Mouse (Mus musculus) frontal cortex, postnatal 14 days (tissue): ENCODE results near the gene Gstm2.
A peak's percentile ranks its signal among the peaks of the same experiment; 100 is the strongest.

Source experiments
- DNase-seq, 2 experiments: peaks; one replicate each; pipeline ENCODE4 v3.0.0; 2022; ENCODE audit warnings: low spot score in 2 of 2

Gstm2 gene

DNA sequence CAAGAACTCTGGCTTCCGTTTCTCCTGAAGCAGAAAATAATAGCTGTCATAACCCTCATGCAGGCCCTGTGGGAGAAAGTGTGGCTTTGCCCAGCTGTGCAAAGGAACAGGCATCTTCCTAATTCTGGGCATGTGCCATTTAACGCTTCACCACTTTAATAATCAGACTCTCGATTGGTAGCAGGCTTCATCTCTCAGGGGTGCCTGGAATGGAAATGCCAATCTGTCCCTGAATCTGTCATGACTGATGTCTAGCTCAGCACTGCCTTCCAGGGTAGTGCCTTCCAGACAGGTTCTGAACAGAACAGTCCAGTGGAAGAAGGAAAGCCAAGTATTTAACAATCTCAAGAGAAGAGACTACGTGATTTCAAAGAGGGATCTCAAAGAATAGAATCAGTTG, 45.0 kb downstream of the Gstm2 start:
- no peak for DNase-seq

DNA sequence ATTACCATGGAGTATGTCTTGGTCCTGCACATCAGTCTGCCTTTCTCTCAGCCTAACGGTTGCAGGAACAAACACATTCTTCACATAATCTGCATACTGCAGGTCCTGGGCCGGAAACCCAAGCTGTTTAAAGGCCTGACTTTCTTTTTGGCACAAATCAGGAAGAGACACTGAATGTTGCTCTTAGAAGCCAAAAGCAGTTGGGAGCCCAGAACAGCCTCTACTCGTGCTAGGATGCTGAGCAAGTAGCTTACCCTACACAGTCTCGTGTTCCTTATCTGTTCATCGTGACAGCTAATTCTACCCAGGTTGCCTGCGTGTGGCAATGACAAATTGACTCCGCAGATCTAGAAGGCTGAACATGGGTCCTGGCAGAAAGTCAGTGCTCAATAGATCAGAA, 45.7 kb downstream of the Gstm2 start:
- no peak for DNase-seq

DNA sequence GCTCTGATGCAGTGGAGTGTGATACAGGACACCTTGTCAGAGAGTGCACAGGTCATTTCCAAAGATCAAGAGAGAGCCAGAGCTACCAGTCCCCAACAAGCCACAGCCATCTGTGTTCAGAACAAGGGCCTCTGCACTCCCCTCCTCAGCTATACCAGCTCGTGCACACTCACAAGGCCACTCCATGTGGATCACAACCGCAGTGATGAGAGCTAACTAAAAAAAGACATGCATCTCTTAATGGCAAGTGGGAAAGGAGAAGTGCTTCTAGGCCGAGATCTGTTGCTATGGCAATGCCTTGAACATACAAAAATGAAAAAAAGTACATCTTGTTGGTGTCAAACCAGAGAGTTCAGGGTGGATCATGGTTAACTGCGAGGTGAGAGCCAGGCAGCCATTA, 46.4 kb downstream of the Gstm2 start:
- DNase-seq = peak in 1 of 2 experiments; percentile 37

- peak; percentile 36 to 43 for DNase-seq
These were observed 46.9 kb downstream of the Gstm2 start for GRCm38 (mm10) chr3:107939403-107939802.

DNA sequence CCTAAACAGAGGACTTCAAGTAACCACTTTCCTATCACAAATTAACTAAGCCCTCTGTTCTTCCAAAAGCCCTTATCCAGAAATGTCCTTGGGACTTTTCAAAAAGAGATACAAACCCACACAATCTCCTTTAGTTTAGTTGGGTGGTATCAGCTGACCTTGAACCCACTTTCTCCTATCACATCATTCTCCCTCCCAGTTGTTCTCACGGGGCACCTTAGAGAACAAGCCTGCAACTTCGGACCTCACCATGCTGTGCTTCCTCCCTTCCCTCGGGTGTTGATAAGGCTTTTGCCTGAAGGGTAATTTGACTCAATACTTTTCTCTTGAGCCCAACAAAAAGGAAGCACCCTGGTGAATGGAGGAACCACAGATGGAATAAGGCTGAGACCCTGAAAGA, 50.4 kb downstream of the Gstm2 start:
- DNase-seq = no peak

DNA sequence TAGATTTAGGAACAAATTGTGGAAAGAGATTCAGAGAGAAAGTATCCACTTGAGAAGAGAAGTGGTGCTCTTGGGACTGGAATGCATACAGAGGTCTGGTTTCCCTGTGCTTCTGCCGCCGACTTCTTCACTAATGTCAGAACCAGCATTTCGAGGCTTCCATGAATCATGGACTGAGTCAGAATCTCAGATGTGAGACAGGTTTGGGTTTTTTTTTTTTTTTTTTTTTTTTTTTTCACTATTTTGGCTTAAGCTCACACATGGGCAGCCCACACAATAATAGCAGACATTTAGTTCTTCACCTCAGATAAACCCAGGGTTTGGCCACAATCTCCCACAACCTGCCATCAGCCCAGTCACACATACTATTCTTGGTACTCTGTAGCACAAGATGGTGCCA, 51.0 kb downstream of the Gstm2 start:
- DNase-seq = no peak

GRCm38 (mm10) chr3:107932128-107932527, 54.1 kb downstream of the Gstm2 start:
- DNase-seq = no peak
